Mouse (Mus musculus) testis, adult 10 weeks (tissue): ENCODE measurements around the gene Pax9. TPM values are rescaled to one million over a fixed set of nuclear protein-coding genes. Genes with fewer than 3 reads are reported as not detected.

Experiments used
- polyA plus RNA-seq: library from polyadenylated mRNA; stranded (reverse); fragments of 350-450 nt; fragmentation: Illumina TruSeq; extraction: RNeasy Lipid Tissue Mini Kit (QIAGEN cat#74804); gene quantifications from one replicate; pipeline ENCODE4 v1.2.3, GENCODE M21; 2014; ENCODE audit warnings: low read depth, low replicate concordance

Pax9 gene
- 2.2 TPM for polyA plus RNA-seq

GRCm38 (mm10) chr12:56691427-56692079 lies at the start of gene Pax9:
TSS of gene Pax9 (plus strand) at chr12:56691767.

Other genes with a start within 250 kb of the Pax9 start
- gene Nkx2-1, start 154.9 kb upstream of the Pax9 start, polyA plus RNA-seq = not detected
- not detected for gene Nkx2-9, start 78.5 kb upstream of the Pax9 start, polyA plus RNA-seq